Mouse (Mus musculus): ENCODE results near the gene Xpa. TPM values are rescaled to one million over a fixed set of nuclear protein-coding genes. Genes with fewer than 3 reads are reported as not detected.

Xpa gene
- polyA plus RNA-seq, 1 experiment, result 49.3 TPM

- H3K4me1 ChIP-seq (ENCODE audit: control insufficient read depth, insufficient read depth, low read length), result no peaks in the 10 kb centered on the region
- no peak overlapping the region for H3K4me3 ChIP-seq (replicated peaks; ENCODE audit: control insufficient read depth, low read depth, low read length)
- TF ChIP-seq POLR2A (IDR thresholded peaks at IDR 0.05; ENCODE audit: borderline replicate concordance, control insufficient read depth, low read depth, low read length) (no peak), CTCF (IDR thresholded peaks at IDR 0.05; ENCODE audit: control insufficient read depth, insufficient read depth, low read length) (0 out of 2 replicates have a peak, but pooled peaks have one; percentile 8)
- 82% methylated on average over 4 of the region's 4 CpGs for WGBS
- no peak overlapping the region for H3K27ac ChIP-seq (ENCODE audit: control insufficient read depth, insufficient read depth, low read depth, low read length, poor library complexity)
These were observed 19.8 kb downstream of the Xpa start for GRCm38 (mm10) chr4:46176313-46176712.

GRCm38 (mm10) chr4:46171761-46172160 lies 24.4 kb downstream of the Xpa start:
- Histone ChIP-seq H3K4me1 (ENCODE audit: control insufficient read depth, insufficient read depth, low read length) (no peaks in the 10 kb centered on the region), H3K27ac (ENCODE audit: control insufficient read depth, insufficient read depth, low read depth, low read length, poor library complexity) (no peak overlapping the region), H3K4me3 (replicated peaks; ENCODE audit: control insufficient read depth, low read depth, low read length) (no peak overlapping the region)
- TF ChIP-seq CTCF (IDR thresholded peaks at IDR 0.05; ENCODE audit: control insufficient read depth, insufficient read depth, low read length) (no peak), POLR2A (IDR thresholded peaks at IDR 0.05; ENCODE audit: borderline replicate concordance, control insufficient read depth, low read depth, low read length) (no peak)
- 56% methylated on average over 7 of the region's 7 CpGs for WGBS

GRCm38 (mm10) chr4:46165831-46166230 lies 30.3 kb downstream of the Xpa start:
- H3K27ac ChIP-seq (ENCODE audit: control insufficient read depth, insufficient read depth, low read depth, low read length, poor library complexity), result peak overlapping the region; percentile 42; the same call in 1 of the 2 replicates
- peaks cover 1% of the 10 kb centered on the region; the same call in 1 of the 2 replicates for H3K4me1 ChIP-seq (ENCODE audit: control insufficient read depth, insufficient read depth, low read length)
- no peak overlapping the region for H3K4me3 ChIP-seq (replicated peaks; ENCODE audit: control insufficient read depth, low read depth, low read length)
- 66% methylated on average over 5 of the region's 5 CpGs for WGBS
- no peak for TF ChIP-seq CTCF (IDR thresholded peaks at IDR 0.05; ENCODE audit: control insufficient read depth, insufficient read depth, low read length)
- no peak for TF ChIP-seq POLR2A (IDR thresholded peaks at IDR 0.05; ENCODE audit: borderline replicate concordance, control insufficient read depth, low read depth, low read length)

GRCm38 (mm10) chr4:46164027-46164426 lies 32.1 kb downstream of the Xpa start:
- Histone ChIP-seq H3K4me1 (ENCODE audit: control insufficient read depth, insufficient read depth, low read length) (peaks cover 1% of the 10 kb centered on the region; the same call in 1 of the 2 replicates), H3K4me3 (replicated peaks; ENCODE audit: control insufficient read depth, low read depth, low read length) (no peak overlapping the region), H3K27ac (ENCODE audit: control insufficient read depth, insufficient read depth, low read depth, low read length, poor library complexity) (peak overlapping the region; percentile 77; the same call in 1 of the 2 replicates)
- 29% methylated on average over 2 of the region's 2 CpGs for WGBS
- TF ChIP-seq POLR2A (IDR thresholded peaks at IDR 0.05; ENCODE audit: borderline replicate concordance, control insufficient read depth, low read depth, low read length) (no peak), CTCF (IDR thresholded peaks at IDR 0.05; ENCODE audit: control insufficient read depth, insufficient read depth, low read length) (no peak)

GRCm38 (mm10) chr4:46151903-46152544 lies 44.1 kb downstream of the Xpa start:
- H3K27ac ChIP-seq (ENCODE audit: control insufficient read depth, insufficient read depth, low read depth, low read length, poor library complexity), result no peak overlapping the region
- 82% methylated on average over 12 of the region's 12 CpGs for WGBS
- no peaks in the 10 kb centered on the region for H3K4me1 ChIP-seq (ENCODE audit: control insufficient read depth, insufficient read depth, low read length)
- TF ChIP-seq CTCF (IDR thresholded peaks at IDR 0.05; ENCODE audit: control insufficient read depth, insufficient read depth, low read length) (no peak), POLR2A (IDR thresholded peaks at IDR 0.05; ENCODE audit: borderline replicate concordance, control insufficient read depth, low read depth, low read length) (no peak)
- H3K4me3 ChIP-seq (replicated peaks; ENCODE audit: control insufficient read depth, low read depth, low read length), result no peak overlapping the region

GRCm38 (mm10) chr4:46146881-46147280 lies 49.2 kb downstream of the Xpa start:
- 94% methylated on average over 1 of the region's 1 CpGs for WGBS
- TF ChIP-seq POLR2A (IDR thresholded peaks at IDR 0.05; ENCODE audit: borderline replicate concordance, control insufficient read depth, low read depth, low read length), result no peak
- no peak for TF ChIP-seq CTCF (IDR thresholded peaks at IDR 0.05; ENCODE audit: control insufficient read depth, insufficient read depth, low read length)
- no peak overlapping the region for H3K27ac ChIP-seq (ENCODE audit: control insufficient read depth, insufficient read depth, low read depth, low read length, poor library complexity)
- no peaks in the 10 kb centered on the region; the same call in 1 of the 2 replicates for H3K4me1 ChIP-seq (ENCODE audit: control insufficient read depth, insufficient read depth, low read length)
- no peak overlapping the region for H3K4me3 ChIP-seq (replicated peaks; ENCODE audit: control insufficient read depth, low read depth, low read length)

GRCm38 (mm10) chr4:46144323-46144722 lies 51.8 kb downstream of the Xpa start:
- Histone ChIP-seq H3K4me1 (ENCODE audit: control insufficient read depth, insufficient read depth, low read length) (no peaks in the 10 kb centered on the region; the same call in none of the 2 replicates), H3K4me3 (replicated peaks; ENCODE audit: control insufficient read depth, low read depth, low read length) (no peak overlapping the region), H3K27ac (ENCODE audit: control insufficient read depth, insufficient read depth, low read depth, low read length, poor library complexity) (no peak overlapping the region)
- TF ChIP-seq POLR2A (IDR thresholded peaks at IDR 0.05; ENCODE audit: borderline replicate concordance, control insufficient read depth, low read depth, low read length) (no peak), CTCF (IDR thresholded peaks at IDR 0.05; ENCODE audit: control insufficient read depth, insufficient read depth, low read length) (peak; percentile 49)
- WGBS, result 82% methylated on average over 3 of the region's 3 CpGs

GRCm38 (mm10) chr4:46138287-46139222 lies 57.6 kb downstream of the Xpa start, which contains the start of the genes Ncbp1 and Tstd2:
Gene Ncbp1, plus strand, starts transcription at chr4:46138613.
Gene Tstd2, minus strand, starts transcription at chr4:46138694.
- TF ChIP-seq CTCF (IDR thresholded peaks at IDR 0.05; ENCODE audit: control insufficient read depth, insufficient read depth, low read length) (no peak), POLR2A (IDR thresholded peaks at IDR 0.05; ENCODE audit: borderline replicate concordance, control insufficient read depth, low read depth, low read length) (peak; percentile 79; the same call in 1 of the 2 replicates)
- under 1% methylated on average over 90 of the region's 90 CpGs for WGBS
- H3K27ac ChIP-seq (ENCODE audit: control insufficient read depth, insufficient read depth, low read depth, low read length, poor library complexity), result peak within 1 kb of the TSS; percentile 97
- H3K4me3 ChIP-seq (replicated peaks; ENCODE audit: control insufficient read depth, low read depth, low read length), result peak within 1 kb of the TSS; percentile 97
- no peaks in the 10 kb centered on the region; the same call in none of the 2 replicates for H3K4me1 ChIP-seq (ENCODE audit: control insufficient read depth, insufficient read depth, low read length)

Data from bone marrow, adult 2 months (tissue).